Mouse (Mus musculus): ENCODE data around the gene Naxd. TPM values are rescaled to one million over a fixed set of nuclear protein-coding genes. Genes with fewer than 3 reads are reported as not detected.

Naxd gene
- polyA plus RNA-seq, 1 experiment from 2014 or later = 131 TPM

- H3K27me3 ChIP-seq (ENCODE audit: insufficient read depth, low read length) = no peaks in the 10 kb centered on the region
- no peak for TF ChIP-seq CTCF (IDR thresholded peaks at IDR 0.05; ENCODE audit: low read depth)
- peak overlapping the region; percentile 84 for H3K4me2 ChIP-seq
- peaks cover 10% of the 10 kb centered on the region for H3K4me1 ChIP-seq (ENCODE audit: insufficient read depth)
- no peaks in the 10 kb centered on the region for H3K9me3 ChIP-seq (ENCODE audit: low read depth, low read length)
- peak overlapping the region; percentile 99 for H3K27ac ChIP-seq (ENCODE audit: low read depth)
- DNase-seq = peak; percentile 98
- peaks cover 15% of the 10 kb centered on the region for H3K36me3 ChIP-seq (ENCODE audit: insufficient read depth)
- WGBS = under 1% methylated on average over 67 of the region's 67 CpGs
- H3K4me3 ChIP-seq (ENCODE audit: low read depth, low read length) = peak overlapping the region; percentile 96
- H3K9ac ChIP-seq = peak overlapping the region; percentile 91
- ATAC-seq (ENCODE audit: insufficient read depth) = peak; percentile 78
Measured at GRCm38 (mm10) chr8:11557768-11558629, 60.7 kb downstream of the Naxd start.

GRCm38 (mm10) chr8:11559511-11559910, 62.2 kb downstream of the Naxd start:
- Histone ChIP-seq H3K9ac (no peak overlapping the region), H3K4me2 (peak overlapping the region; percentile 84), H3K4me3 (ENCODE audit: low read depth, low read length) (no peak overlapping the region), H3K27me3 (ENCODE audit: insufficient read depth, low read length) (no peaks in the 10 kb centered on the region), H3K4me1 (ENCODE audit: insufficient read depth) (peaks cover 10% of the 10 kb centered on the region), H3K36me3 (ENCODE audit: insufficient read depth) (peaks cover 29% of the 10 kb centered on the region), H3K9me3 (ENCODE audit: low read depth, low read length) (no peaks in the 10 kb centered on the region), H3K27ac (ENCODE audit: low read depth) (no peak overlapping the region)
- 51% methylated on average over 3 of the region's 3 CpGs for WGBS
- TF ChIP-seq CTCF (IDR thresholded peaks at IDR 0.05; ENCODE audit: low read depth) = no peak
- ATAC-seq (ENCODE audit: insufficient read depth) (no peak), DNase-seq (no peak)

- Histone ChIP-seq H3K9ac (no peak overlapping the region), H3K4me2 (no peak overlapping the region), H3K36me3 (ENCODE audit: insufficient read depth) (peaks cover 33% of the 10 kb centered on the region), H3K4me1 (ENCODE audit: insufficient read depth) (peaks cover 10% of the 10 kb centered on the region), H3K9me3 (ENCODE audit: low read depth, low read length) (no peaks in the 10 kb centered on the region), H3K27ac (ENCODE audit: low read depth) (no peak overlapping the region), H3K27me3 (ENCODE audit: insufficient read depth, low read length) (no peaks in the 10 kb centered on the region), H3K4me3 (ENCODE audit: low read depth, low read length) (no peak overlapping the region)
- DNase-seq (no peak), ATAC-seq (ENCODE audit: insufficient read depth) (no peak)
- 78% methylated on average over 9 of the region's 9 CpGs for WGBS
- no peak for TF ChIP-seq CTCF (IDR thresholded peaks at IDR 0.05; ENCODE audit: low read depth)
Measured at GRCm38 (mm10) chr8:11560220-11560619, 62.9 kb downstream of the Naxd start.

GRCm38 (mm10) chr8:11564236-11564635, 66.9 kb downstream of the Naxd start:
- Histone ChIP-seq H3K36me3 (ENCODE audit: insufficient read depth) (peaks cover 49% of the 10 kb centered on the region), H3K9me3 (ENCODE audit: low read depth, low read length) (no peaks in the 10 kb centered on the region), H3K9ac (no peak overlapping the region), H3K4me3 (ENCODE audit: low read depth, low read length) (no peak overlapping the region), H3K4me1 (ENCODE audit: insufficient read depth) (peaks cover 4% of the 10 kb centered on the region), H3K4me2 (no peak overlapping the region), H3K27ac (ENCODE audit: low read depth) (no peak overlapping the region), H3K27me3 (ENCODE audit: insufficient read depth, low read length) (no peaks in the 10 kb centered on the region)
- TF ChIP-seq CTCF (IDR thresholded peaks at IDR 0.05; ENCODE audit: low read depth) = no peak
- DNase-seq (no peak), ATAC-seq (ENCODE audit: insufficient read depth) (no peak)
- WGBS = 81% methylated on average over 5 of the region's 5 CpGs

Other genes with a start within 250 kb of the Naxd start
- 103 and 111 TPM in 2 replicates for gene Col4a2, start 184.7 kb upstream of the Naxd start, polyA plus RNA-seq (2014; fragmentation: Nextera tagmentation; extraction: Ambion mirVana)
- 372 and 389 TPM in 2 replicates for gene Col4a1, start 184.7 kb upstream of the Naxd start, polyA plus RNA-seq (2014; fragmentation: Nextera tagmentation; extraction: Ambion mirVana)
- 12.8 and 12.9 TPM in 2 replicates for gene Rab20, start 18.8 kb upstream of the Naxd start, polyA plus RNA-seq (2014; fragmentation: Nextera tagmentation; extraction: Ambion mirVana)
- 22.9 and 25.3 TPM in 2 replicates for gene Cars2, start 53.3 kb downstream of the Naxd start, polyA plus RNA-seq (2014; fragmentation: Nextera tagmentation; extraction: Ambion mirVana)
- gene Ing1, start 58.1 kb downstream of the Naxd start, polyA plus RNA-seq (2014; fragmentation: Nextera tagmentation; extraction: Ambion mirVana) = 39.5 and 47.7 TPM in 2 replicates
- 91.5 and 98.2 TPM in 2 replicates for gene Ankrd10, start 138.3 kb downstream of the Naxd start, polyA plus RNA-seq (2014; fragmentation: Nextera tagmentation; extraction: Ambion mirVana)
- gene 1700016D06Rik, start 203.6 kb downstream of the Naxd start, polyA plus RNA-seq (2014; fragmentation: Nextera tagmentation; extraction: Ambion mirVana) = not detected in 2 replicates
- gene Arhgef7, start 230.2 kb downstream of the Naxd start, polyA plus RNA-seq (2014; fragmentation: Nextera tagmentation; extraction: Ambion mirVana) = 39.0 and 41.6 TPM in 2 replicates